Comparison of ENCODE assay signal across 21 mouse cellular contexts in the genomic region with DNA sequence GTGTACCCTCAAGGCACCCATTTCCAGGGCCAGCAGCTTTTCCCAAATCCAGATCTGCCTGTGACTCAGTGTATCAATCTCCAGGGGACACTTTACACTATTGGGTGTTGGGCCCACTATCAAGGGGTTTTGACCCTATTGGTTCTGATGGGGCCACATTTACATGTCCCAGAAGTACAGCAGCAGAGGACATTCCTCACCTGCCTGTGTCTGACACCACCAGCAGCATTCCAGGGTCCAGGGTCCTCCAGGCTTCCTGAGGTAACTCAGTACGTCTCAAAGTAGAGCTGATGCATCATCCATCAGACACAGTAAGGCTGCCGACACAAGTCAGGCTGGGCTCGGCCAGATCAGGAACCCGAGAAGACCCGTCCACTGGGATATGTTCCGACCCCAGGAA.
"Had no signal": no experiment of that assay in that cellular context is flagged by ENCODE, and none has a peak within 500 bp of the region (broad histone marks: within the 10 kb centered on the region; RNA-seq: fewer than 3 reads in every experiment).

No protein-coding gene starts in this region.

- H3K4me3 ChIP-seq: heart, embryonic 10.5 days; heart, embryonic 13.5 days; heart, embryonic 15.5 days; hindbrain, embryonic 13.5 days; hindbrain, embryonic 15.5 days; kidney, embryonic 15.5 days; limb, embryonic 13.5 days; limb, embryonic 15.5 days had no signal

- H3K27ac ChIP-seq: heart, embryonic 10.5 days; heart, embryonic 13.5 days; heart, embryonic 15.5 days; hindbrain, embryonic 13.5 days; hindbrain, embryonic 15.5 days; hindbrain, postnatal 0 days; kidney, embryonic 15.5 days; kidney, postnatal 0 days; limb, embryonic 13.5 days; limb, embryonic 15.5 days had no signal

- DNase-seq: forebrain, postnatal 0 days; gastrocnemius, postnatal 14 days; gastrocnemius, postnatal 36 days; heart, adult 18-20 months; heart, postnatal 14 days; heart, postnatal 36 days; kidney, adult 11 months; kidney, postnatal 14 days; layer of hippocampus, adult 9-11 months; layer of hippocampus, postnatal 36 days; left cerebral cortex, postnatal 4 days had no signal
